Mouse (Mus musculus) neural tube, embryonic 11.5 days (tissue): ENCODE data around the gene Kcnip1. TPM values are rescaled to one million over a fixed set of nuclear protein-coding genes. Genes with fewer than 3 reads are reported as not detected.
A peak's percentile ranks its signal among the peaks of the same experiment; 100 is the strongest.

Experiments
- ATAC-seq: fragments of 200-750 bp; cut with Nextera tagmentation; 2 replicates; pipeline ENCODE4 v1.8.0; 2017; ENCODE audit warnings: moderate number of reproducible peaks, mild to moderate bottlenecking, moderate TSS enrichment, moderate library complexity; ENCODE audit not compliant: insufficient read depth, low FRiP score, low TSS enrichment
- DNase-seq: peaks from one replicate; pipeline ENCODE4 v3.0.0-alpha.2; 2015; ENCODE audit warnings: low spot score
- H3K27ac ChIP-seq: fragments of 300-500 bp; sonication (generic); 2 replicates; pipeline ENCODE4 v1.5.1; 2014; ENCODE audit warnings: low read depth, mild to moderate bottlenecking, low read length
- H3K27me3 ChIP-seq: fragments of 300-500 bp; sonication (generic); 2 replicates; pipeline ENCODE4 v1.6.1; 2014; ENCODE audit warnings: mild to moderate bottlenecking, low read length, mixed read lengths; ENCODE audit not compliant: control insufficient read depth, insufficient read depth
- H3K36me3 ChIP-seq: fragments of 300-500 bp; sonication (generic); 2 replicates; pipeline ENCODE4 v1.6.1; 2014; ENCODE audit warnings: mild to moderate bottlenecking, low read length, moderate library complexity, mixed read lengths; ENCODE audit not compliant: control insufficient read depth, insufficient read depth
- H3K4me1 ChIP-seq: fragments of 300-500 bp; sonication (generic); 2 replicates; pipeline ENCODE4 v1.6.1; 2014; ENCODE audit warnings: low read length, mixed read lengths; ENCODE audit not compliant: control insufficient read depth, insufficient read depth
- H3K4me2 ChIP-seq: fragments of 300-500 bp; sonication (generic); 2 replicates; pipeline ENCODE4 v1.6.1; 2014; ENCODE audit warnings: low read depth, mild to moderate bottlenecking, moderate library complexity
- H3K4me3 ChIP-seq: fragments of 300-500 bp; sonication (generic); 2 replicates; pipeline ENCODE4 v1.5.1; 2014; ENCODE audit warnings: low read depth, low read length
- H3K9ac ChIP-seq: fragments of 300-500 bp; sonication (generic); 2 replicates; pipeline ENCODE4 v1.6.1; 2014; ENCODE audit warnings: mild to moderate bottlenecking, low read length
- H3K9me3 ChIP-seq: fragments of 300-500 bp; sonication (generic); 2 replicates; pipeline ENCODE4 v1.6.1; 2016; ENCODE audit warnings: low read length; ENCODE audit not compliant: control insufficient read depth
- WGBS: fragments of 180-500 bp; shearing (Covaris S2); extraction: QIAGEN DNeasy Blood & Tissue Kit; methylation state at CpG from one replicate; pipeline ENCODE4 v1.1.7; 2014; 5-methylcytosine and 5-hydroxymethylcytosine counted together
- polyA plus RNA-seq: library from polyadenylated mRNA; unstranded; fragments of >200 nt; fragmentation: Nextera tagmentation; extraction: Ambion mirVana; gene quantifications from 2 replicates; pipeline ENCODE4 v1.2.1, GENCODE M21; 2014

The Kcnip1 gene
- polyA plus RNA-seq, 1 experiment from 2014 or later = 16.7 TPM

GRCm38 (mm10) chr11:33766976-33767938 lies 225.7 kb downstream of the Kcnip1 start:
- Histone ChIP-seq H3K4me2 (no peak overlapping the region), H3K4me3 (no peak overlapping the region), H3K9me3 (no peaks in the 10 kb centered on the region), H3K36me3 (no peaks in the 10 kb centered on the region), H3K27me3 (no peaks in the 10 kb centered on the region), H3K9ac (no peak overlapping the region), H3K4me1 (no peaks in the 10 kb centered on the region), H3K27ac (no peak overlapping the region)
- 75% methylated on average over 9 of the region's 9 CpGs for WGBS
- ATAC-seq (no peak), DNase-seq (no peak)

- no peak overlapping the region for H3K27ac ChIP-seq
- H3K4me2 ChIP-seq = no peak overlapping the region
- H3K9me3 ChIP-seq = no peaks in the 10 kb centered on the region
- 77% methylated on average over 16 of the region's 16 CpGs for WGBS
- no peak overlapping the region for H3K4me3 ChIP-seq
- H3K9ac ChIP-seq = no peak overlapping the region
- H3K36me3 ChIP-seq = no peaks in the 10 kb centered on the region
- peaks cover 4% of the 10 kb centered on the region; the same call in 1 of the 2 replicates for H3K4me1 ChIP-seq
- DNase-seq = no peak
- ATAC-seq = no peak
- no peaks in the 10 kb centered on the region for H3K27me3 ChIP-seq
Observed at GRCm38 (mm10) chr11:33761201-33761755, 231.7 kb downstream of the Kcnip1 start.

- Histone ChIP-seq H3K27ac (no peak overlapping the region), H3K36me3 (no peaks in the 10 kb centered on the region), H3K4me2 (no peak overlapping the region), H3K4me1 (peaks cover 10% of the 10 kb centered on the region; the same call in 1 of the 2 replicates), H3K27me3 (no peaks in the 10 kb centered on the region), H3K9me3 (no peaks in the 10 kb centered on the region), H3K9ac (no peak overlapping the region), H3K4me3 (no peak overlapping the region)
- WGBS = 72% methylated on average over 15 of the region's 15 CpGs
- DNase-seq = no peak
- no peak for ATAC-seq
Observed at GRCm38 (mm10) chr11:33756624-33757023, 236.3 kb downstream of the Kcnip1 start.

GRCm38 (mm10) chr11:33752431-33752873 lies 240.5 kb downstream of the Kcnip1 start:
- peak; percentile 38 for DNase-seq
- H3K9me3 ChIP-seq = no peaks in the 10 kb centered on the region
- H3K4me1 ChIP-seq = peaks cover 6% of the 10 kb centered on the region; the same call in 1 of the 2 replicates
- no peak overlapping the region for H3K4me3 ChIP-seq
- H3K4me2 ChIP-seq = no peak overlapping the region
- no peak for ATAC-seq
- H3K36me3 ChIP-seq = no peaks in the 10 kb centered on the region
- WGBS = 46% methylated on average over 4 of the region's 4 CpGs
- no peak overlapping the region for H3K27ac ChIP-seq
- no peak overlapping the region for H3K9ac ChIP-seq
- H3K27me3 ChIP-seq = no peaks in the 10 kb centered on the region

GRCm38 (mm10) chr11:33751503-33751902 lies 241.4 kb downstream of the Kcnip1 start:
- Histone ChIP-seq H3K27ac (no peak overlapping the region), H3K4me1 (peaks cover 6% of the 10 kb centered on the region; the same call in 1 of the 2 replicates), H3K9ac (no peak overlapping the region), H3K36me3 (no peaks in the 10 kb centered on the region), H3K4me3 (no peak overlapping the region), H3K4me2 (no peak overlapping the region), H3K27me3 (no peaks in the 10 kb centered on the region), H3K9me3 (no peaks in the 10 kb centered on the region)
- WGBS = 93% methylated on average over 6 of the region's 6 CpGs
- ATAC-seq (no peak), DNase-seq (no peak)

GRCm38 (mm10) chr11:33749979-33750378 lies 243.0 kb downstream of the Kcnip1 start:
- Histone ChIP-seq H3K9ac (no peak overlapping the region), H3K36me3 (no peaks in the 10 kb centered on the region), H3K4me1 (peaks cover 6% of the 10 kb centered on the region; the same call in 1 of the 2 replicates), H3K27me3 (no peaks in the 10 kb centered on the region), H3K9me3 (no peaks in the 10 kb centered on the region), H3K27ac (no peak overlapping the region), H3K4me3 (no peak overlapping the region), H3K4me2 (no peak overlapping the region)
- DNase-seq (no peak), ATAC-seq (no peak)
- WGBS = 84% methylated on average over 4 of the region's 4 CpGs

- H3K9me3 ChIP-seq = no peaks in the 10 kb centered on the region
- H3K4me2 ChIP-seq = no peak overlapping the region
- no peaks in the 10 kb centered on the region for H3K36me3 ChIP-seq
- H3K4me1 ChIP-seq = peaks cover 6% of the 10 kb centered on the region; the same call in 1 of the 2 replicates
- H3K27ac ChIP-seq = no peak overlapping the region
- DNase-seq (no peak), ATAC-seq (no peak)
- 92% methylated on average over 12 of the region's 12 CpGs for WGBS
- no peak overlapping the region for H3K9ac ChIP-seq
- H3K27me3 ChIP-seq = no peaks in the 10 kb centered on the region
- H3K4me3 ChIP-seq = no peak overlapping the region
Observed at GRCm38 (mm10) chr11:33749408-33749807, 243.5 kb downstream of the Kcnip1 start.

- no peak overlapping the region for H3K27ac ChIP-seq
- H3K9me3 ChIP-seq = no peaks in the 10 kb centered on the region
- DNase-seq = no peak
- H3K27me3 ChIP-seq = no peaks in the 10 kb centered on the region
- H3K36me3 ChIP-seq = no peaks in the 10 kb centered on the region
- no peak overlapping the region for H3K9ac ChIP-seq
- no peak overlapping the region for H3K4me2 ChIP-seq
- 74% methylated on average over 5 of the region's 5 CpGs for WGBS
- no peak for ATAC-seq
- no peak overlapping the region for H3K4me3 ChIP-seq
- peaks cover 6% of the 10 kb centered on the region; the same call in 1 of the 2 replicates for H3K4me1 ChIP-seq
Observed at GRCm38 (mm10) chr11:33748754-33749153, 244.2 kb downstream of the Kcnip1 start.
